Mouse (Mus musculus): Measurements from ENCODE around the gene Hist1h1c. TPM values are rescaled to one million over a fixed set of nuclear protein-coding genes. Genes with fewer than 3 reads are reported as not detected.
A peak's percentile ranks its signal among the peaks of the same experiment; 100 is the strongest.

The Hist1h1c gene
- polyA plus RNA-seq, 1 experiment from 2014 or later: 107 TPM

DNA sequence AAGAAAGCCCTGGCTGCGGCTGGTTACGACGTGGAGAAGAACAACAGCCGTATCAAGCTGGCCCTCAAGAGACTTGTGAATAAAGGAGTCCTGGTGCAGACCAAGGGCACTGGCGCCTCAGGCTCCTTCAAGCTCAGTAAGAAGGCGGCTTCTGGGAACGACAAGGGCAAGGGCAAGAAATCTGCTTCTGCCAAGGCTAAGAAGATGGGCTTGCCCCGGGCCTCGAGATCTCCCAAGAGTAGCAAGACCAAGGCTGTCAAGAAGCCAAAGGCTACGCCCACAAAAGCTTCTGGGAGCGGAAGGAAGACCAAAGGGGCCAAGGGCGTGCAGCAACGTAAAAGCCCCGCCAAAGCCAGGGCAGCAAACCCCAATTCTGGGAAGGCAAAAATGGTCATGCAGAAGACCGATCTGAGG is 42.5 kb upstream of the Hist1h1c start:
- no peak for TF ChIP-seq CTCF (IDR thresholded peaks at IDR 0.05; ENCODE audit: low read depth)
- WGBS: 76% methylated on average over 15 of the region's 15 CpGs
- ATAC-seq: no peak
- Histone ChIP-seq H3K4me2 (replicated peaks; ENCODE audit: low read depth) (no peak overlapping the region), H3K4me1 (replicated peaks; ENCODE audit: control insufficient read depth, insufficient read depth, low read length) (no peaks in the 10 kb centered on the region), H3K27me3 (replicated peaks; ENCODE audit: control insufficient read depth, insufficient read depth, low read length) (no peaks in the 10 kb centered on the region), H3K9me3 (ENCODE audit: control insufficient read depth) (no peaks in the 10 kb centered on the region), H3K4me3 (ENCODE audit: low read depth, low read length) (no peak overlapping the region), H3K27ac (ENCODE audit: low read depth, low read length) (no peak overlapping the region), H3K9ac (ENCODE audit: low read depth, low read length) (no peak overlapping the region), H3K36me3 (ENCODE audit: control insufficient read depth, insufficient read depth) (no peaks in the 10 kb centered on the region)

DNA sequence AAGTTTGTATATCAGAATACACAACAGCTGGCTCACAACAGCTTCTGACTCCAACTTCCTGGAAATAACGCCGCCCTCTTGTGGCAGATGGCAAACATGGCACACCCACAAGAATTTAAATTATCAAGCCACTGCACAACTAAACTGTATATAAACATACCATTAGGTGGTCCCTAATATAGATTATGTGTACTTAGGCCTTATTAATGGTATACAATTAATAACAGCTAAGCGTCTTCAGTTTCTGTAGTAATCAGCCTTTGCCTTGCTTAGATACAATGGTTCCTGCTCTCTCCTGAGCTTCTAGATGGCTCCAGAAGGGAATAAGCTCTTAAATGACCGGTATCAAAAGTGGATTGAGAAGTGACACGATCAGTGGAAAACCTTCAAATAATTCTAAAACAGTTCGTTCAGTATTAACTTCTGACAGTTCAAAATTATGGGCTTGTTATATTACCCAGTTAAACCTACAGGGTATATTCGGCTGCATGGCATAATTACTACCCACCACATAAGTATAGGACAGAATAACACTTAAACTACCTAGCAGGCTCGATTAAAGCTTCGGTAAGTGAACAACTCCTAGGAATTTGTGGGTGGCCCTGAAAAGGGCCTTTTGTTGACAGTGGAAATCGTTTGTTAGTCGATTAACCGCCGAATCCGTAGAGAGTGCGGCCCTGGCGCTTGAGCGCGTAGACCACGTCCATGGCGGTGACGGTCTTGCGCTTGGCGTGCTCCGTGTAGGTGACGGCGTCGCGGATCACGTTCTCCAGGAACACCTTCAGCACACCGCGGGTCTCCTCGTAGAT is 40.9 kb upstream of the Hist1h1c start:
- H3K9ac ChIP-seq (ENCODE audit: low read depth, low read length): peak overlapping the region; percentile 37
- peak; percentile 88 for TF ChIP-seq CTCF (IDR thresholded peaks at IDR 0.05; ENCODE audit: low read depth)
- no peaks in the 10 kb centered on the region for H3K27me3 ChIP-seq (replicated peaks; ENCODE audit: control insufficient read depth, insufficient read depth, low read length)
- H3K4me2 ChIP-seq (replicated peaks; ENCODE audit: low read depth): peak overlapping the region; percentile 60
- H3K27ac ChIP-seq (ENCODE audit: low read depth, low read length): peak overlapping the region; percentile 24
- no peaks in the 10 kb centered on the region for H3K4me1 ChIP-seq (replicated peaks; ENCODE audit: control insufficient read depth, insufficient read depth, low read length)
- peak overlapping the region; percentile 29 for H3K4me3 ChIP-seq (ENCODE audit: low read depth, low read length)
- H3K9me3 ChIP-seq (ENCODE audit: control insufficient read depth): no peaks in the 10 kb centered on the region
- H3K36me3 ChIP-seq (ENCODE audit: control insufficient read depth, insufficient read depth): no peaks in the 10 kb centered on the region
- under 1% methylated on average over 22 of the region's 32 CpGs for WGBS
- ATAC-seq: peak; percentile 71

DNA sequence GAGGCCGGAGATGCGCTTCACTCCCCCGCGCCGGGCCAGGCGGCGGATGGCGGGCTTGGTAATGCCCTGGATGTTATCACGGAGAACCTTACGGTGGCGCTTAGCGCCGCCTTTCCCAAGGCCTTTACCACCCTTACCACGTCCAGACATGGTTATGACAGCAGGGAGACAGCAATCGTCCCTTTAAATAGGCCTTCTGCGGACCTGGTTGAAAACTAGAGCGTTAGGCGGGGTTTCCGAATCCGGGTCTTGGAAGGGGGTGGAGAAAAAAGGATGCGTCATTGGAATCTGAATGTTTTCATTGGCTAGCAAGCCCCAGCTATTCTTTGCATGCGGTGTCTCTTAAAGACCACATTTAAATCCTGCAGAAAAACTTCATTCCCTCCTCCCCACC is 40.3 kb upstream of the Hist1h1c start, which contains the start of gene Hist1h4c:
Gene Hist1h4c (minus strand): TSS at position 155 of the 394 bp plus-strand sequence.
- no peaks in the 10 kb centered on the region for H3K4me1 ChIP-seq (replicated peaks; ENCODE audit: control insufficient read depth, insufficient read depth, low read length)
- no peaks in the 10 kb centered on the region for H3K9me3 ChIP-seq (ENCODE audit: control insufficient read depth)
- peak within 1 kb of the TSS; percentile 29 for H3K4me3 ChIP-seq (ENCODE audit: low read depth, low read length)
- H3K27me3 ChIP-seq (replicated peaks; ENCODE audit: control insufficient read depth, insufficient read depth, low read length): no peaks in the 10 kb centered on the region
- WGBS: under 1% methylated on average over 20 of the region's 22 CpGs
- peak within 1 kb of the TSS; percentile 24 for H3K27ac ChIP-seq (ENCODE audit: low read depth, low read length)
- TF ChIP-seq CTCF (IDR thresholded peaks at IDR 0.05; ENCODE audit: low read depth): peak; percentile 40
- peak; percentile 91 for ATAC-seq
- H3K9ac ChIP-seq (ENCODE audit: low read depth, low read length): peak within 1 kb of the TSS; percentile 37
- H3K4me2 ChIP-seq (replicated peaks; ENCODE audit: low read depth): peak within 1 kb of the TSS; percentile 60
- H3K36me3 ChIP-seq (ENCODE audit: control insufficient read depth, insufficient read depth): no peaks in the 10 kb centered on the region

DNA sequence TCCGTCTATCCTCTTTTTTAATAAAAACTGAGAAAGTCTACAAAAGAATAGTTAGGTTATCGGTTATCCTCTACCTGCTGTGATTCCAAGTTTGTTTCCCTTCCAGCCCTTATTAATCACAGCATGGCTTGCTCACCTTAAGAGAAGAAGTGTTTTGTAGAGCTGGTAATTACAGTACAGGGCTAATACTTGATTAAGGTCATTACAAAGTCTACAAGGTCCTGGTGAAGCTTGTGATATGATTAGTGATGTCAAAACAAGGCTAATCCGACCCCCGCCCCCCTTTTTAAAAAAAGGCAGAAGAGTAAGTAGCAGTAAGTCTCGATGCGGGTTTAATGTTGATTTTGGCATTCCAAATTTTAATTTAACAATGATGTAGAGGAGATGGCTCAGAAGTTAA is 39.6 kb upstream of the Hist1h1c start:
- Histone ChIP-seq H3K4me2 (replicated peaks; ENCODE audit: low read depth) (no peak overlapping the region), H3K9ac (ENCODE audit: low read depth, low read length) (no peak overlapping the region), H3K27me3 (replicated peaks; ENCODE audit: control insufficient read depth, insufficient read depth, low read length) (no peaks in the 10 kb centered on the region), H3K4me3 (ENCODE audit: low read depth, low read length) (no peak overlapping the region), H3K4me1 (replicated peaks; ENCODE audit: control insufficient read depth, insufficient read depth, low read length) (no peaks in the 10 kb centered on the region), H3K36me3 (ENCODE audit: control insufficient read depth, insufficient read depth) (no peaks in the 10 kb centered on the region), H3K9me3 (ENCODE audit: control insufficient read depth) (no peaks in the 10 kb centered on the region), H3K27ac (ENCODE audit: low read depth, low read length) (peak overlapping the region; percentile 16; the same call in 1 of the 2 replicates)
- WGBS: 68% methylated on average over 6 of the region's 6 CpGs
- no peak for TF ChIP-seq CTCF (IDR thresholded peaks at IDR 0.05; ENCODE audit: low read depth)
- ATAC-seq: no peak

DNA sequence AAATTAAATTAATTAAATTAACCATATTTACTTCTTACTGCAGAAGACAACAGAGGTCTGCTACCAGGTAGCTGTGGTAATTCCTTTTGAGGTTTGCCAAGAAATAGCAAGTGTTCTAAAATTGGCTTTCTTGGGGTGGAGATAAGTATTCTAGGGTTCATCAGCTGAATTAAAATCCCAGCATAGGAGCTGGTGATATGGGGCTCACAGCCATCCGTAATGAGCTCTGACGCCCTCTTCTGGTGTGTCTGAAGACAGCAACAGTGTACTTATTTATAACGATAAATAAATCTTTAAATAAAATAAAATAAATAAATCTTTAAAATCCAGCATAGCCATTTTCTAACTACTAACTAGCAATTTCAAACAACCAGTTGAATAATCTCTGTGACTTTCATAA is 38.8 kb upstream of the Hist1h1c start:
- peak; percentile 30 for TF ChIP-seq CTCF (IDR thresholded peaks at IDR 0.05; ENCODE audit: low read depth)
- Histone ChIP-seq H3K4me3 (ENCODE audit: low read depth, low read length) (no peak overlapping the region), H3K9ac (ENCODE audit: low read depth, low read length) (no peak overlapping the region), H3K9me3 (ENCODE audit: control insufficient read depth) (no peaks in the 10 kb centered on the region), H3K27me3 (replicated peaks; ENCODE audit: control insufficient read depth, insufficient read depth, low read length) (no peaks in the 10 kb centered on the region), H3K4me2 (replicated peaks; ENCODE audit: low read depth) (no peak overlapping the region), H3K4me1 (replicated peaks; ENCODE audit: control insufficient read depth, insufficient read depth, low read length) (no peaks in the 10 kb centered on the region), H3K27ac (ENCODE audit: low read depth, low read length) (no peak overlapping the region), H3K36me3 (ENCODE audit: control insufficient read depth, insufficient read depth) (no peaks in the 10 kb centered on the region)
- 69% methylated on average over 3 of the region's 3 CpGs for WGBS
- no peak for ATAC-seq

DNA sequence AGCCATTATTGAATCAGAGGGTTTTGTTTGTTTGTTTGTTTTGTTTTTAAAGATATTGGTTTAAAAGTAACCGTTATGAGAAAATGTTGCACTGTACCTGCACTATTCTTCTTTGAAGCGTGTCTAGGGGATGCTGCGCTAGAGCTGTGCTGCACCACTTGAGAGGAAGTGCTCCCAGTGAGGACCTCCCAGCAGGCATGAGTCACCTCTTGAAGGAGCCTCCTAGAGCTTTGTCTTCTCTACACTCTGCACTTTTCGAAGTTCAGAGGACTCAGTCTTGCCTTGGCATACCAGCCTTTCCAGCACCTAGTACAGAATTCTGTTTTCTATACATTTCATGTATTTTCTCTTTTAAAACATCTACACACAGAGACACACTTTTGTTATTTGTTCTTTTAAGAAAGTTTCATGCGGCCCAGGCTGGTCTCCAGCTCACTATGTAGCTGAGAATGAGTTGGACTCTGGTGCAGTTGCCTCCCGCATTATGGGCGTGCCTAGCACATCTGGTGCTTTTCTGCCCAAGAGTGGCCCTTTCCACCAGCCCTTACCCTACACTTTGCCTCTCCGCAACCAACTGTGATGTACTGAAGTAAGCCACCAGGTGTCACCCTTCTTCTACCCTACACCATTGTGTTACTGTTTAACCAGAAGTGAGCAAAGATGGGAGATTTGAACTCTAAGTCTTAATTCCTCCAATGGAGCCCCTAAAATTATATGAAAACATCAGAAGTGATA is 37.7 kb upstream of the Hist1h1c start:
- peak; percentile 47 for ATAC-seq
- H3K4me2 ChIP-seq (replicated peaks; ENCODE audit: low read depth): no peak overlapping the region
- no peak overlapping the region for H3K4me3 ChIP-seq (ENCODE audit: low read depth, low read length)
- no peak overlapping the region for H3K9ac ChIP-seq (ENCODE audit: low read depth, low read length)
- H3K27me3 ChIP-seq (replicated peaks; ENCODE audit: control insufficient read depth, insufficient read depth, low read length): no peaks in the 10 kb centered on the region
- peak; percentile 93 for TF ChIP-seq CTCF (IDR thresholded peaks at IDR 0.05; ENCODE audit: low read depth)
- no peaks in the 10 kb centered on the region for H3K9me3 ChIP-seq (ENCODE audit: control insufficient read depth)
- H3K4me1 ChIP-seq (replicated peaks; ENCODE audit: control insufficient read depth, insufficient read depth, low read length): no peaks in the 10 kb centered on the region
- no peak overlapping the region for H3K27ac ChIP-seq (ENCODE audit: low read depth, low read length)
- WGBS: 28% methylated on average over 8 of the region's 8 CpGs
- H3K36me3 ChIP-seq (ENCODE audit: control insufficient read depth, insufficient read depth): no peaks in the 10 kb centered on the region

Data from intestine, postnatal 0 days (tissue).